Mouse (Mus musculus): Measurements from ENCODE around the gene Gm4707.
"Not testable (repeated sequence)": the region's sequence is repeated elsewhere in the genome, so short reads cannot be mapped to it uniquely, and the experiment has no call there.

Gm4707 gene

GRCm38 (mm10) chr17:71459818-71460217 lies at the start of gene Gm4707:
Gm4707 (minus strand) TSS chr17:71459918.
- no peak for DNase-seq (ENCODE audit: low read depth, low spot score)

- DNase-seq (ENCODE audit: low read depth, low spot score) = no peak
These were observed 47.1 kb upstream of the Gm4707 start for GRCm38 (mm10) chr17:71506832-71507231.

GRCm38 (mm10) chr17:71495784-71496183 lies 36.1 kb upstream of the Gm4707 start:
- peak; percentile 25 for DNase-seq (ENCODE audit: low read depth, low spot score)

GRCm38 (mm10) chr17:71491332-71491686 lies 31.6 kb upstream of the Gm4707 start:
- no peak for DNase-seq (ENCODE audit: low read depth, low spot score)

GRCm38 (mm10) chr17:71490666-71491331 lies 31.1 kb upstream of the Gm4707 start:
- DNase-seq (ENCODE audit: low read depth, low spot score) = no peak

GRCm38 (mm10) chr17:71489703-71490461 lies 30.2 kb upstream of the Gm4707 start:
- no peak for DNase-seq (ENCODE audit: low read depth, low spot score)

GRCm38 (mm10) chr17:71486231-71486851 lies 26.6 kb upstream of the Gm4707 start:
- DNase-seq (ENCODE audit: low read depth, low spot score) = peak; percentile 52

- no peak for DNase-seq (ENCODE audit: low read depth, low spot score)
These were observed 26.1 kb upstream of the Gm4707 start for GRCm38 (mm10) chr17:71485791-71486230.

- DNase-seq (ENCODE audit: low read depth, low spot score) = no peak
These were observed 25.0 kb upstream of the Gm4707 start for GRCm38 (mm10) chr17:71484711-71485110.

- no peak for DNase-seq (ENCODE audit: low read depth, low spot score)
These were observed 23.8 kb upstream of the Gm4707 start for GRCm38 (mm10) chr17:71483418-71484060.

GRCm38 (mm10) chr17:71479381-71479901 lies 19.7 kb upstream of the Gm4707 start:
- peak; percentile 38 for DNase-seq (ENCODE audit: low read depth, low spot score)

- no peak for DNase-seq (ENCODE audit: low read depth, low spot score)
These were observed 17.8 kb upstream of the Gm4707 start for GRCm38 (mm10) chr17:71477481-71477880.

- no peak for DNase-seq (ENCODE audit: low read depth, low spot score)
These were observed 16.8 kb upstream of the Gm4707 start for GRCm38 (mm10) chr17:71476346-71477020.

- DNase-seq (ENCODE audit: low read depth, low spot score) = peak; percentile 75
These were observed 16.0 kb upstream of the Gm4707 start for GRCm38 (mm10) chr17:71475705-71476089.

- peak; percentile 85 for DNase-seq (ENCODE audit: low read depth, low spot score)
These were observed 15.3 kb upstream of the Gm4707 start, which contains the start of gene Smchd1 for GRCm38 (mm10) chr17:71474762-71475704. Smchd1 (minus strand) TSS chr17:71475343.

- no peak for DNase-seq (ENCODE audit: low read depth, low spot score)
These were observed 14.4 kb upstream of the Gm4707 start for GRCm38 (mm10) chr17:71474128-71474527.

GRCm38 (mm10) chr17:71471261-71471660 lies 11.5 kb upstream of the Gm4707 start:
- DNase-seq (ENCODE audit: low read depth, low spot score) = no peak

- no peak for DNase-seq (ENCODE audit: low read depth, low spot score)
These were observed 594 bp upstream of the Gm4707 start for GRCm38 (mm10) chr17:71460312-71460711.

GRCm38 (mm10) chr17:71457361-71457760 lies 2.4 kb downstream of the Gm4707 start:
- not testable (repeated sequence) for DNase-seq (ENCODE audit: low read depth, low spot score)

GRCm38 (mm10) chr17:71445191-71445590 lies 14.5 kb downstream of the Gm4707 start:
- DNase-seq (ENCODE audit: low read depth, low spot score) = no peak

Measured in R1 (cell line).